Mouse (Mus musculus) CH12.LX (cell line): ENCODE results near the gene Stx4a. TPM values are rescaled to one million over a fixed set of nuclear protein-coding genes. Genes with fewer than 3 reads are reported as not detected.

Experiments
- DNase-seq: peaks from one replicate; pipeline ENCODE4 v3.0.0-alpha.2; 2013; ENCODE audit errors: extremely low read depth
- H3K27ac ChIP-seq: 2 replicates; pipeline ENCODE4 v1.5.1; 2012; ENCODE audit warnings: low read depth, mild to moderate bottlenecking, control low read depth, moderate library complexity; ENCODE audit not compliant: insufficient read depth
- H3K27me3 ChIP-seq: replicated peaks from 2 replicates; pipeline ENCODE3; 2012; ENCODE audit warnings: inconsistent platforms
- H3K36me3 ChIP-seq, 2 experiments: replicated peaks in 1 of 2; 2 replicates each; pipeline versions ENCODE3 to v1.6.1; 2012; ENCODE audit warnings: inconsistent platforms in 1 of 2, low read length in 1 of 2, mild to moderate bottlenecking in 1 of 2, mixed read lengths in 1 of 2, moderate library complexity in 1 of 2; ENCODE audit not compliant: control insufficient read depth in 1 of 2, insufficient read depth in 1 of 2
- H3K4me1 ChIP-seq, 2 experiments: 2 replicates each; pipeline ENCODE4 v1.6.1; 2012; ENCODE audit warnings: inconsistent platforms in 1 of 2, moderate library complexity in 1 of 2; ENCODE audit not compliant: insufficient read depth in 2 of 2, control insufficient read depth in 1 of 2
- H3K4me2 ChIP-seq: 2 replicates; pipeline ENCODE4 v1.6.1; 2012; ENCODE audit warnings: low read depth, mild to moderate bottlenecking, control low read depth; ENCODE audit not compliant: poor library complexity, insufficient read depth, severe bottlenecking
- H3K4me3 ChIP-seq, 3 experiments: fragments of 150-350 bp in 1 of 3; sonication (generic) in 1 of 3; replicated peaks in 1 of 3; 2 replicates each; pipeline versions ENCODE3 to v1.5.1; 2011 to 2012; ENCODE audit warnings: low read depth in 2 of 3, low read length in 2 of 3, mild to moderate bottlenecking in 2 of 3, moderate library complexity in 2 of 3, control low read depth in 1 of 3, improper control_type of control experiment in 1 of 3, inconsistent platforms in 1 of 3, mixed read lengths in 1 of 3; ENCODE audit not compliant: poor library complexity in 1 of 3
- H3K79me2 ChIP-seq: replicated peaks from 2 replicates; pipeline ENCODE4 v1.6.1; 2012; ENCODE audit warnings: mild to moderate bottlenecking, moderate library complexity; ENCODE audit not compliant: control insufficient read depth, poor library complexity, insufficient read depth, severe bottlenecking; ENCODE audit errors: extremely low read depth
- H3K9ac ChIP-seq: 2 replicates; pipeline ENCODE4 v1.6.1; 2012; ENCODE audit warnings: low read depth, mild to moderate bottlenecking, control low read depth, moderate library complexity; ENCODE audit not compliant: insufficient read depth
- H3K9me3 ChIP-seq: replicated peaks from 2 replicates; pipeline ENCODE3; 2012; ENCODE audit warnings: low read length, inconsistent platforms, mixed read lengths
- CHD1 ChIP-seq: IDR thresholded peaks from 2 replicates; pipeline ENCODE4 v1.6.1; 2012; ENCODE audit warnings: low read depth, low read length, improper control_type of control experiment, inconsistent platforms
- CTCF ChIP-seq, 2 experiments: IDR thresholded peaks in 1 of 2; conservative IDR thresholded peaks in 1 of 2; 2 replicates each; pipeline ENCODE4 v1.5.1; 2011 to 2012; ENCODE audit warnings: low read depth in 2 of 2, low read length in 2 of 2, improper control_type of control experiment in 1 of 2, inconsistent platforms in 1 of 2, mild to moderate bottlenecking in 1 of 2, moderate library complexity in 1 of 2
- GABPA ChIP-seq: IDR thresholded peaks from 2 replicates; pipeline ENCODE4 v1.6.1; 2012; ENCODE audit warnings: low read depth, low read length, improper control_type of control experiment, inconsistent platforms; ENCODE audit not compliant: insufficient replicate concordance
- HCFC1 ChIP-seq: IDR thresholded peaks from 2 replicates; pipeline ENCODE4 v1.6.1; 2012; ENCODE audit warnings: low read depth, mild to moderate bottlenecking, inconsistent platforms, low read length, improper control_type of control experiment
- KAT2A ChIP-seq: IDR thresholded peaks from 2 replicates; pipeline ENCODE4 v1.6.1; 2012; ENCODE audit warnings: low read length, improper control_type of control experiment, inconsistent platforms; ENCODE audit not compliant: insufficient replicate concordance
- MAX ChIP-seq: IDR thresholded peaks from 2 replicates; pipeline ENCODE4 v1.6.1; 2011; ENCODE audit warnings: low read length, improper control_type of control experiment
- MAZ ChIP-seq: IDR thresholded peaks from 2 replicates; pipeline ENCODE4 v1.6.1; 2012; ENCODE audit warnings: low read depth, mild to moderate bottlenecking, inconsistent platforms, low read length, improper control_type of control experiment, moderate library complexity
- MXI1 ChIP-seq: IDR thresholded peaks from 2 replicates; pipeline ENCODE4 v1.6.1; 2011; ENCODE audit warnings: mild to moderate bottlenecking, low read depth, low read length, improper control_type of control experiment
- NRF1 ChIP-seq: IDR thresholded peaks from 2 replicates; pipeline ENCODE4 v1.6.1; 2014; ENCODE audit warnings: low read depth, mild to moderate bottlenecking, inconsistent platforms, low read length, improper control_type of control experiment, moderate library complexity
- POLR2A ChIP-seq: IDR thresholded peaks from 2 replicates; pipeline ENCODE4 v1.6.1; 2011; ENCODE audit warnings: low read depth, mild to moderate bottlenecking, improper control_type of control experiment, low read length
- POLR2AphosphoS2 ChIP-seq: IDR thresholded peaks from 2 replicates; pipeline ENCODE4 v1.6.1; 2011; ENCODE audit warnings: low read depth, low read length, improper control_type of control experiment
- RAD21 ChIP-seq: IDR thresholded peaks from 2 replicates; pipeline ENCODE4 v1.6.1; 2011; ENCODE audit warnings: low read depth, mild to moderate bottlenecking, low read length, improper control_type of control experiment, moderate library complexity
- RCOR1 ChIP-seq: conservative IDR thresholded peaks from 2 replicates; pipeline ENCODE4 v1.6.1; 2012; ENCODE audit warnings: low read depth, mild to moderate bottlenecking, inconsistent platforms, low read length, improper control_type of control experiment
- TBP ChIP-seq: conservative IDR thresholded peaks from 2 replicates; pipeline ENCODE4 v1.6.1; 2011; ENCODE audit warnings: low read depth, low read length, improper control_type of control experiment
- UBTF ChIP-seq: IDR thresholded peaks from 2 replicates; pipeline ENCODE4 v1.6.1; 2012; ENCODE audit warnings: low read depth, mild to moderate bottlenecking, inconsistent platforms, low read length, improper control_type of control experiment, moderate library complexity
- ZKSCAN1 ChIP-seq: IDR thresholded peaks from 2 replicates; pipeline ENCODE4 v1.6.1; 2012; ENCODE audit warnings: low read depth, inconsistent platforms, low read length, improper control_type of control experiment, borderline replicate concordance
- dilution Hi-C: fragments of 300-500 bp; cut with MboI; formaldehyde crosslinking; loops from 2 replicates; pipeline ENCODE4 v1.14.3; 2020; ENCODE audit warnings: low sequenced_read_pairs; ENCODE audit not compliant: extremely low pct_unique_long_range_greater_than_20kb, extremely low pct_ligation_motif_present
- in situ Hi-C: fragments of 300-500 bp; cut with MboI; formaldehyde crosslinking; loops from 3 replicates; pipeline ENCODE4 v1.14.3; 2019; ENCODE audit warnings: low sequenced_read_pairs, low pct_ligation_motif_present, low pct_unique_long_range_greater_than_20kb, mixed read lengths
- polyA plus RNA-seq: library from polyadenylated mRNA; unstranded; fragments of >175 nt; gene quantifications from 2 replicates; pipeline ENCODE4 v1.2.1, GENCODE M21; 2012; ENCODE audit warnings: low read depth; ENCODE audit not compliant: insufficient read length
- total RNA-seq, 2 experiments: library from RNA; depleted of rRNA; stranded (reverse); fragments of 300-350 nt in 1 of 2; fragments of >200 nt in 1 of 2; gene quantifications; 2 replicates each; pipeline ENCODE4 v1.2.3; 2012 to 2014

Gene Stx4a
- total and polyA plus RNA-seq, 3 experiments = 16.5 to 50.5 (median 25.4) TPM

- Histone ChIP-seq H3K36me3 (peaks cover 41 to 70% of the 10 kb centered on the region in 2 experiments), H3K4me3 (no peak overlapping the region), H3K4me1 (peaks cover 0 to 20% of the 10 kb centered on the region in 2 experiments; a peak in 2 of 4 replicates), H3K27me3 (no peaks in the 10 kb centered on the region), H3K79me2 (no peaks in the 10 kb centered on the region), H3K9ac (no peak overlapping the region), H3K27ac (no peak overlapping the region), H3K4me2 (no peak overlapping the region), H3K9me3 (no peaks in the 10 kb centered on the region)
- DNase-seq = no peak
- dilution Hi-C loops = no loop called here
- in situ Hi-C loops = no loop called here
- TF ChIP-seq CTCF (conservative IDR thresholded peaks at IDR 0.05 in 1 of 2, IDR thresholded peaks at IDR 0.05 in 1 of 2; ENCODE audit: low read depth in 2 of 2, low read length in 2 of 2) (no peak), HCFC1 (no peak), NRF1 (no peak), KAT2A (no peak), CHD1 (no peak), MAX (no peak), GABPA (no peak), MXI1 (no peak)
Observed at GRCm38 (mm10) chr7:127802313-127802712, 21.8 kb upstream of the Stx4a start.

GRCm38 (mm10) chr7:127808821-127809220, 15.3 kb upstream of the Stx4a start:
- no peak for TF ChIP-seq RCOR1
- Histone ChIP-seq H3K4me3 (no peak overlapping the region), H3K4me2 (no peak overlapping the region), H3K27ac (no peak overlapping the region), H3K27me3 (no peaks in the 10 kb centered on the region), H3K9ac (no peak overlapping the region), H3K79me2 (no peaks in the 10 kb centered on the region), H3K9me3 (no peaks in the 10 kb centered on the region), H3K4me1 (peaks cover 2 to 13% of the 10 kb centered on the region in 2 experiments; a peak in 3 of 4 replicates), H3K36me3 (peaks cover 0 to 7% of the 10 kb centered on the region in 2 experiments)
- DNase-seq = no peak
- dilution Hi-C loops (no loop called here), in situ Hi-C loops (no loop called here)

- Histone ChIP-seq H3K79me2 (no peaks in the 10 kb centered on the region), H3K4me1 (peaks cover 2 to 9% of the 10 kb centered on the region in 2 experiments; a peak in 3 of 4 replicates), H3K4me3 (no peak overlapping the region), H3K27ac (no peak overlapping the region), H3K36me3 (no peaks in the 10 kb centered on the region), H3K4me2 (no peak overlapping the region), H3K27me3 (no peaks in the 10 kb centered on the region), H3K9me3 (no peaks in the 10 kb centered on the region), H3K9ac (no peak overlapping the region)
- in situ Hi-C loops (no loop called here), dilution Hi-C loops (no loop called here)
- no peak for DNase-seq
- TF ChIP-seq MAZ = no peak
- no peak for TF ChIP-seq ZKSCAN1
- TF ChIP-seq MAX = no peak
- TF ChIP-seq UBTF = no peak
- no peak for TF ChIP-seq POLR2A
- no peak for TF ChIP-seq TBP
- TF ChIP-seq POLR2AphosphoS2 = no peak
- no peak for TF ChIP-seq RAD21
Observed at GRCm38 (mm10) chr7:127809846-127810245, 14.2 kb upstream of the Stx4a start.
